Mouse (Mus musculus): Measurements from ENCODE around the gene Sfi1.
"Not testable (repeated sequence)": the region's sequence is repeated elsewhere in the genome, so short reads cannot be mapped to it uniquely, and the experiment has no call there.

Sfi1 gene

GRCm38 (mm10) chr11:3149471-3149870, 43.8 kb downstream of the Sfi1 start:
- in situ Hi-C loops (cut with MboI, MseI), result not testable (repeated sequence)

GRCm38 (mm10) chr11:3146806-3147205, 46.5 kb downstream of the Sfi1 start:
- in situ Hi-C loops (cut with MboI, MseI), result not testable (repeated sequence)

GRCm38 (mm10) chr11:3145359-3146165, 47.7 kb downstream of the Sfi1 start:
- in situ Hi-C loops (cut with MboI, MseI), result not testable (repeated sequence)

GRCm38 (mm10) chr11:3143984-3144383, 49.3 kb downstream of the Sfi1 start:
- in situ Hi-C loops (cut with MboI, MseI), result loop anchor here (5.0 kb wide), 1 partner anchor 43 kb away; no protein-coding TSS in a partner anchor

GRCm38 (mm10) chr11:3142413-3142812, 50.9 kb downstream of the Sfi1 start:
- in situ Hi-C loops (cut with MboI, MseI), result loop anchor here (5.0 kb wide), 1 partner anchor 45 kb away; no protein-coding TSS in a partner anchor

DNA sequence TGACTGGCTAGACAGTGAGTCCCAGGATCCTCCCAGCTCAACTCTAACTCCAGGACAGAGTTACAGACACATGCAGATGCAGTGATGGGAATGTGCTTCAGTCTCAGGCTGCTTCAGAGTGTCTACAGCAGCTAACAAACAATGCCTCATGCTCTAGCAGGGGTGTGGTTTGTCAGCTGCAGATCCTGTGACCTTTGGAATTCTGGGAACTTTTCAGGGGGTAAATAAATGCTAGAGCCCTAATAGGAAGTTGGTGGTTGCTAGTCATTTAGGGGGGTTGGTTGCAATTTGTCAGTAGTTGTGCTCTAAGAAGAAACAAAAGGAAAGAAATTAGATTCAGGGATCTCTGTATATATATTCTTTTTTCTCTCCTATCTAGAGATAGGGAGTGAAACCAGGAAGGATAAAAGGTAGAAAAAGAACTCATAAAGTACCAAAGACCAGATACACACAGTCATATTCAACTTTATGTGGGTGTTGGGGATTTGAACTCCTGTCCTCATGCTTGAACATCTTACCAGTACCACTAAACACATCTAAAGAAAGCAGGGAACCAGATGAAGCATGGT, 52.2 kb downstream of the Sfi1 start:
- in situ Hi-C loops (cut with MboI, MseI), result loop anchor here (5.0 kb wide), 1 partner anchor 46 kb away; no protein-coding TSS in a partner anchor

GRCm38 (mm10) chr11:3138323-3138722, 54.9 kb downstream of the Sfi1 start:
- in situ Hi-C loops (cut with MboI, MseI), result not testable (repeated sequence)

DNA sequence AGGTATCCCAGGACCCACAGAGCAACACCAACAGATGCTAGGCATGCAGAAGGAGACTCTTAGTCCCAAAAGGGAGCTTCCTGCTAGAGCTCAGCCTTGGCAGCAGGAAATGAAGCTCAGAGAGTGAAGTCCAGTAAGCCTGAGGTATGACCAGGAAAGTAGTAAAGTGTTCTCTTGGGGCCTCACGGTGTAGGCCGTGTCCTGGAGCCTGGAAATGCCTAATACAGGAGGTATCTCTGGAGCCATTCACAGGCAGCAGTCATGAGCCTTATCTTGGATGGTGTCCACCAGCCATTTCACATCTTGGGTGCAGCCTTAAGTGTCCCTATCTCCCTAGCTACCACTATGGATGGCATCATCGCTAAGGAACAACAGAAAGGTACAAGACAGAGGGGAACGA, 56.0 kb downstream of the Sfi1 start:
- in situ Hi-C loops (cut with MboI, MseI), result not testable (repeated sequence)

DNA sequence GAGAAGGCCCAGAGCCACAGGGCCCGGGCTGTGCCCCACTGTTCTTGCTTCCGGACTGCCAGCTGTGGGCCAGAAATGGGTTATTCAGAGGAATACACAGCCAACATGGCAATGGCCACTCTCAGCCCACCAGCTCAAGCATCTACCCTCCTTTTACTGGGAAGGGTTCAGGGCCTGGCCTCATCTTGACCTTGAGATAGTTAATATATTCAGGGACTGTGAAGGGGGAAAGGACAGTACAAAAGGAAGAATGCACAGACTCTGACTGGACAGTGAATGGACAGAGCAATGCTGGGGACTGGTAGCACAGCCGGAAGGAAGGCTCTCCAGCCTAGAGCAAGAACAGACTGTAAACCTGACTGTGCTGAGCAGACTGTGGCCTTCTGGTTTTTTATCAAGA, 57.3 kb downstream of the Sfi1 start:
- in situ Hi-C loops (cut with MboI, MseI), result not testable (repeated sequence)

DNA sequence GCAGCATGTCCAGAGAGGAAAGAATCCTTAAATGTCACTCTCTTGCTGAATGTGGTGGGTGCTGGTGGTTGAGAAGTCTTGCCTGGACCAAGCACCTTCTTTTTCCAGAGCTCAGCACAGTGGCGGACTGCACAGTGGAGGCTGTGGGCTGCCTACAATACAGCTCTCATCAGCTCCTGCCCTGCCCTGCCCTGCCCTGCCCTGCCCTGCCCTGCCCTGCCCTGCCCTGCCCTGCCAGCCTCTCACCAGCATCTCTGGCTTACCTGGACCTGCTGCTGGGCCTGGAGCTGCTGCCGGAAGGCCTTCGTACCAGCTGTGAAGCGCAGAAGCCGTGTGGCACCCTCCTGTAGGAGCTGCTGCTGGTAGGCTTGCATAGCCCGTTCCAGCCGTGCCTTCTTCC, 57.9 kb downstream of the Sfi1 start:
- in situ Hi-C loops (cut with MboI, MseI), result not testable (repeated sequence)

DNA sequence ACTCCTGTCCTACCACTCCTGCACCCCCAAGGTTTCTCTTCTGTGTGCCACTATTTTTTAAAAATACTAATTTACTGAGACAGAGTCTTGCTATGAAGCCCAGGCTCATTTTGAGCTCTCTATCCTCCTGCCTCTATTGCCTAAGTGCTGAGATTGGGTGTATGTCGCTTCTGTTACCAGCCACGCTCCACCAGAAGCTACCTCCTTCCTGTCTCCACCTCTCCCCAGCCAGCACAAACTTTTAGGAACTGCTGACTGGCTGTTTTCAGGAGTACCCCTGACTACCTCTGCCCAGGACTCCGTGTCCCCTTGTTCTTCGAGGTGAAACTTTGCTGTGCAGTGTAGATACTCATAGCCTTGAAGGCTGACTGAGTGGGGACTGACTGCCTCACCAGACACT, 59.9 kb downstream of the Sfi1 start:
- in situ Hi-C loops (cut with MboI, MseI), result not testable (repeated sequence)

- in situ Hi-C loops (cut with MboI, MseI), result not testable (repeated sequence)
Observed at GRCm38 (mm10) chr11:3132957-3133356, 60.3 kb downstream of the Sfi1 start.

DNA sequence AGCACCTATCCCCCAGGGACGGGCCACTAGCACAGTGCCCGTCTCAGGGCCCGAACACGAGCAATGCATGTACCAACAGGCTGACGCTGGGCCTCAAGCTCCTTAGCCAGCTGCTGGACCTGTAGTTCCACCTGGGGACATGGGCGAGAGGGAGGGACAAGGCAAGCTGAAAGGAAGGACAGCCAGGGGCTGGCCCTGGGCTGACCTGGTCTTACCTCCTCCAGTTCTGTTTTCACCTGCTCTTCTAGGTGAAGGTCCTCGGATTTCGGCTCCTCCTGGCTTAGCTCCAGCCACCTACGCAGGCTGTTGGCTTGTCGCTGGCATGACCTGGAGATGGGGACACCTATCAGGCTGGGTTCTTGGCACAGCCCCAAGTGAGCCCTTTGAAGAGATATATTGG, 61.3 kb downstream of the Sfi1 start:
- in situ Hi-C loops (cut with MboI, MseI), result not testable (repeated sequence)

GRCm38 (mm10) chr11:3129852-3130251, 63.4 kb downstream of the Sfi1 start:
- in situ Hi-C loops (cut with MboI, MseI), result not testable (repeated sequence)

GRCm38 (mm10) chr11:3129276-3129675, 64.0 kb downstream of the Sfi1 start:
- in situ Hi-C loops (cut with MboI, MseI), result not testable (repeated sequence)

- in situ Hi-C loops (cut with MboI, MseI), result not testable (repeated sequence)
Observed at GRCm38 (mm10) chr11:3127303-3127795, 65.9 kb downstream of the Sfi1 start.

DNA sequence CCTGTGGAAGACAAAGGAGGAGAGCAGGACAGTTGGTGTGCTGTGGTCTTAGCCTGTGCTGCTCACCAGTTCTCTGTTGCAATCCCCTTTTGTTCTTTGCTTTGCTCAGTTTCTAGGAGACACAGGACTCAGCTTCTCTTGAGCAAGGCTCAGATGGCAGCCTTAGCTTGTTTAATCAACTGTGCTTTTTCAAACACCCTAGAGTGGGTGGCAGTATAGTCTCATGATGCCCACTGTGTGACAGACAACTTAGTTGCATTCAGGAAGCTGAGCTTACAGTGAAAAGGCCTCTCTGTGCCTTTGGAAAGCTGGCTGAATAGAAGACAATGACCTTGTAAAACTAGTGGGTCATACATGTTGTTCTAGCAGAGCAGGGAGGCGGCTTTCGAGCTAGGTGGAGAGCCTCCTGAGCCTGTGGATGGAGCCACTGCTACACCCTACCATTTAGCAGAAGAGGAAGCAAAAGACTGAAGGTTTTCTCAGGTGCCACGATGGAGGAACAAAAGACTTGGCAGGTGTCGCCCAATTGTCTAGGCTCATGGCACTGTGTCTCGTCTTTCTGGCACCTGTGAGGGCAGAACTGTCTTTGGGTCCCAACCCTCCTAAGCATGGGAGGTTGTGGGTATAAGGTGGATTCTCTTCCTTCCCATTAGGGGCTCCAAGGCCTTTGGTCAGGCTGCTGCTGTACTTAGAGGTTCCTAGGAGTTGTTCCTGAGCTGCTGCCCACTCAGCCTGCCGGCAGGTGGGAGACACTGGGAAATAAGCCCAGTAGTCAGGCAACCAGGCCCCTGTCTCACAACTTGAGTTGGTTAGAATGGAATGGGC, 66.6 kb downstream of the Sfi1 start:
- in situ Hi-C loops (cut with MboI, MseI), result not testable (repeated sequence)

DNA sequence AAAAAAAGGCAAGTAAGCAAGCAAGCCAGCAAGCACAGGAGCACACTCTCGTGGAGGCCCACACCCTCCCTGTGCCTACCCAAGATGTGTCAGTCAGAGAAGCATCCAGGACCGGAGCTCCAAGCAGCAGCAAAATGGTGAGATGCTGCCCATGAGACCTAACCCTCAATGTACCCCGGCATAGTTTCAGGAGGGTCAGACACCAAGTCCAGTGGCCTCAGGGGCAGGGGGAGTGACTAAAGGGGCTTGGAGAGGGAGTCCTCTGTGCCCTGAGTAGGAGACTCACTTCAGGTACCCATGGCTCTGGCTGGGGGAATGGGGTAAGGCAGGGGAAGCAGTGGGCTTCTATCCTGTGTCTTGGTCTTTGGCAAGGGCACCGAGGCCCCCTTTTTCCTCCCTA, 67.3 kb downstream of the Sfi1 start:
- in situ Hi-C loops (cut with MboI, MseI), result not testable (repeated sequence)

- in situ Hi-C loops (cut with MboI, MseI), result loop anchor here (5.0 kb wide), 1 partner anchor 73 kb away; no protein-coding TSS in a partner anchor
Observed at GRCm38 (mm10) chr11:3124932-3125810, 68.1 kb downstream of the Sfi1 start.

DNA sequence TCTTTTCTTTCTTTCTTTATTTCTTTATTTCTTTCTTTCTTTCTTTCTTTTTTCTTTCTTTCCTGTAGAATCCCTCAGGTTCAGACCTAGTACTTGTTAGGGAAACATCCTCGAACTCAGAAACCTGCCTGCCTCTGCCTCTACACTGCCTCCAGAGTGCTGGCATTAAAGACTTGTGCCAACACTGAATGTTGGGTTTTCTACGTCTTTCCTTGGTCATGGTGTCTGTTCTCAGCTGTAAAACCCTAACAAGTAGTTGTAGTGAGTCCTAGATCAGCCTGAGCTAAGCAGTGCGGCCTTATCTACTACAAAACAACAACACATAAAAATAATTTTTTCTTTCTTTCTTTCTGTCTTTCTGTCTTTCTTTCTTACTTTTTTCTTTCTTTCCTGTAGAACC, 78.9 kb downstream of the Sfi1 start:
- in situ Hi-C loops (cut with MboI, MseI), result no loop called here

DNA sequence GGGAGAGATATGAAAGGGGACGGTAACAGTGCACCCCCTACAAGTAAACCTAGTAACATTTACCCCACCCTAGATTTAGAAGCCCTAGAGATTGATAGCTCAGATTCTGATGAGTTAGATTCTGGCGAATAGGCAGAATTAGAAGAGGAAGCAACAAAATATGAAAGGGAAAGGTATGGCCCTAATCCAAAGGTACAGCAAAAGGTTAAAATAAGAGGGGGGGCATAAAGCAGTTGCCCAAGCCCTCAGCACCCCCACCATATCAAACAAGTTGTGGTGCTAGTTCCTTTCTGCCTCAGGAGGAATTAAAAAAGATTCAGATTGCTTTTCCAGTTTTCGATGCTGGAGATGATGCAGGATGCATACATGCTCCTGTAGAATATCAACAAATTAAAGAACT, 87.1 kb downstream of the Sfi1 start:
- in situ Hi-C loops (cut with MboI, MseI), result no loop called here

Data from T-helper 1 cell (primary cell).